Mouse (Mus musculus) adrenal gland, postnatal 14 days (tissue): Measurements from ENCODE around the gene Vcan. TPM values are rescaled to one million over a fixed set of nuclear protein-coding genes. Genes with fewer than 3 reads are reported as not detected.

Experiments
- DNase-seq: peaks from one replicate; pipeline ENCODE4 v3.0.0; 2021; ENCODE audit warnings: mixed read lengths
- total RNA-seq: library from RNA; stranded (reverse); gene quantifications from 2 replicates; pipeline ENCODE4 v1.2.3, GENCODE M21; 2021

The Vcan gene
- total RNA-seq, 1 experiment from 2014 or later = 6.1 TPM

DNA sequence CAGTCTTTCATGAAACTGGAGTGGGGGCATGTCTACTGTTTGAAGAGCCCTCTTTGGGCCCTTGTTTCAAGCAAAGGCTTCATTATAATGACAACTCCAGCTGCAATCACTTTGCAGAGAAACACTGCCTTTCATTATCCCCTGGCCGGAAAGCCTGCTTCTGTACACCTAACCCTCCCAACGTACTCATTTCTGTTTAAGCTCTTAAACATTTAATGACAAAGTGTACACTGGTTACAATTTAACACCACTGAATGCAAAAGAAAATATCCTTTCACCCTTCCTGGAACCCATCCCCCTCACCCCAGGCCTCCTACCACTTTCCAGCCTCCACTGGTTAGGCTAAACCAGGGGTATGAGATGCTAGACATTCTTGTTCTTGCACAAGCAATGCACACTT, 15.8 kb downstream of the Vcan start:
- DNase-seq = no peak

DNA sequence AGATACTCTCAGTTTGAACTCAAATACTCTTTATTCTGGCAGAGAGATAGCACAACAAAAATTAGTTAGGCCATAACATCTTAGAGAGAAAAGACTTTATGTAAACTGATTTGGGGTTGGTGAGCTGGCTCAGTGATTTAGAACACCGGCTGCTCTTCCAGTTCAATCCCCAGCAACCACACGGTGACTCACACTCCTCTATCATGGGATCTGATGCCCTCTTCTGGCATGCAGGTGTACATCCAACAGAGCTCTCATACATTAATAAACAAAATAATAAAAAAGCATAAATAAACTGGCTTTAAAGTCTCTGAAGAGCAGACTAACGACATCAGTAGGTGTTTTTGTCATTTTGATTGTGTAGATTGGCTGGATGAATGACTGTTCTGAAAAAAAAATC, 21.8 kb downstream of the Vcan start:
- DNase-seq = peak; percentile 18

DNA sequence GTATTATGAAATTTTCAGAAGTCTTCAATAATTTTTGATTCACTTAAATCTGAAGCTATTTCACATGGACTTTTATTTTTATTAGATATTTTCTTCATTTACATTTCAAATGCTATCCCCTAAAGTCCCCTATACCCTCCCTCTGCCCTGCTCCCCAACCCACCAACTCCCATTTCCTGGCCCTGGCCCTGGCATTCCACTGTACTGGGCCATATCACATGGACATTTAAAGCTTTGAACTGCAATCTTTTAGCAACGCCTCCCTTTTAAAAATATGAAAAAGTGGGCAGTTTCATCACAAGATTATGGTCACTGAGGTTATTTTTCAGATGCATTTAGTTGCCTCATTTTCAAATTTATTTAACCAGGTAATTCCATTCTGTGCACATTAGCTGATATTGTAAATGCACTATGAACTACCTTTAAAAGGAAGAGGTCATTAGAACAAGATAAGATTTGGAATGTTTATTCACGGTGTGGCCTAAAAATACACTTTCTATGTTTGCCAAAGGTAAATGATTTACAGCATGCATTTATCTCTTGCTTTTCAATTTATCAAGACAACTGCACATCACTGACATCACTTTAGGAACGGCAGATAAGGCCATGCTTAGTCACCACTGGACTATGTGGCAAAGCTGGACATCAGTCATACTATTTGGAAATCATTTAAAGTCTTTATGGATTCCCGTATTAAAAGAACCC, 32.7 kb downstream of the Vcan start:
- DNase-seq = no peak

DNA sequence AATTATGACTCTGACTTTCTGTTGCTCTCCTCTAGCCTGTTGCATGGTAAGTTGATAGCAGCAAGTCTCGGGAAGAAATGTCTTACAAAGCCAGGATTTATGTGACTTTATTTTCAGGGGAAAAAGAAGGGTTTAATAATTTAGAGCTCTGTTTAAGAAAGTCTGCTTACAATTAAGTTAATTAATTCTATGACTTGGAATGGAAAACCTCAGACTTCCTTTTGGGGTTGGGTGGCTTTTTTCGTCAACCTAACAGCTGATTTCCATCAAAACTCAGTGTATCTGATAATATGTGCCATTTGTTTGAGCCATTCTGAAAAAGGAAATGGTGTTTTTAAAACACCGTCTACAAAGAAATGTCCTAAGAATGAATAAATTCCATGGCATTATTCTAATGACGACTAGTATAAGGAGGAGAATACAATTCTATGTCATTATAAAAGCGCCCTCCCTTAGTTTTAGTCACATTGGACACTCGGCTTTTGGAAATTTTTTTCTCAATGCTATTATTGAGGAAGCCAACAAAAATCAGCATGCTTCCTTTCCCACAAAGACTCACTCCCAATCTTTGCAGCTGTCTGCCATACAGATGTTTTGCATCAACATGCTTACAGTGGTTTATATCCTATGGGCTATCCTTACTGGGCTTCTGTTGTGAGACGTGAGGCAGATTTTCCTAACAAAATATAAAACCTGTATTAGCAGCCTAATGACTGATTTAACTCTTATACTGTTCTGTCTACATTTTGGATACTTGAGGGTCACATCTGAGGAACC, 34.0 kb downstream of the Vcan start:
- DNase-seq = no peak

DNA sequence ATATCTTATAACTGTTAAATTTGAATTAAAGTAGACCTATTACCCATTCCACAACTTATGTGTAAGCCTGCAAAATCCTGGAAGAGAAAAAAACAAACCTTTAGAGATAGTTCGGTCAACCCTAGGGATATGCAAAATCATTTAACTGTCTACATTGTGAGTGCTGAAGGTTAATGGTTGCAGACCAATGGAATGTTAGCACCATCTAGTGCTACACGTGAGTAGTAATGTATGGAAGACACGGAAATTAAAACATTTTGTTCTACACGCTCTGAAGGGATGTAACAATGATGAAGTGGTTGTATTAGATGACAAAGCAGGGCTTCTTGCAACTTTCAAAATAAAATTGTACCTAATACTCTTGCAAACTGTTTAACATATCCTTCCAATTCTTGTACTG, 39.9 kb downstream of the Vcan start:
- DNase-seq = no peak

DNA sequence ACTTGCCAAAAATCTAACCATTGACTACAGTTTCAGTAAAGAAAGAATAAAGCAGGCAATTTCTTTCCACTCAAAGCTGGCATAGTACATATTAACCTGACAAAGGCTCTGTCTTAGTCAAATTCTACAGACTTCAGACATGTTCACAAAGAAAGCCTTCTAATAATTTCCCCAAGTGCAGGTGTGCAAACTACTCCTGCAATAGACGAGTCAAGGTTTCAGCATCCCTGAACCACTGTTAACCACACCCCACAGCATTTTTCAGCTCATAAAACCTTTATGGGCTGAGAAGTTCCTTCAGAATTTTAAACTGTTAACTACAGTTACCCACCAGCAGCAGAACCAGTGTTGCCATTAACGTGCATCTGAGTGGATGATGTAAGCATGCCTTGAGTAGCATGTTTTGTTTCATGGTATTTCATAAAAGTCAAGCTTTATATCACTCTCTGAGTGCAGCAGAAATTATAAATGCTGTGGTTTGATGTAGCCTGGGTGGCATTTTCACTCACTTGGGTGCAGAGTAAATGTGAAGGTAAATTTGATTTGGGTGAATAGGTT, 42.2 kb downstream of the Vcan start:
- no peak for DNase-seq

DNA sequence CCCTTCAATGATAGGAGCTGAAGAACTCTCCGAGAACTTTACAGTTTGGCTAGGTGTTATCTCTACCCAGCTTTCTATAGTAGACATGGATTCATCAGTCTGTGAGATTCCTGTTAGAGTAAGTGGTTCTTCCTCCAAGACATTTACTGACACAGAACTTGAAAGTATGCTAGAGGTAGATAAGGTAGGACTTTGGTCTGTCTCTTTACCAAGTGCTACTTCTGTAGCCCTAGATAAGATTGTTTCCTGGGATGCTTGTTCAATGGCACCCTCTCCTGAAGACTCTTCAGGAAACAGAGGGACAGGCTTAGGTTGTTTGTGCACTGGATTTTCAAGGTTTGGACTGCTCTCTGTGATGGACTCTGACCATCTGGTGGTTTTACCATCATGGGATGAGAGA, 49.7 kb downstream of the Vcan start:
- DNase-seq = no peak

DNA sequence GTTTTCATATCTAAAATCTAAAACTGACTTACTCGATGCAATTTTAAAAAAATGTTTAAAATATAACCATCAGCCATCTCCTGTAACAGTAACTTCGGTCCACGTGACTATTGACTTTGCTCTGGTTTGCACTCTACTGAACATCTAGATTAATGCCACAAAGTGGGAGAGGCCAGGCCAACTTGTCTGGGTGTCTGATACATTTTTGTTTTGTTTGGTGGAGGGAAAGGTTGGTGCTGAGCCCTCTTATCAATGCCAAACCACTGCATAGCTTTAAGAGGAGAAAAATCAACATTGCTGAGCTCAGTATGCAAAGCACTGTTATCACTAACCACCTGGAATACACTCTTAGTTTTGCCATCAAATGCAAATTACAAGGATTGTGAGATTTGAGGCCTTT, 58.8 kb downstream of the Vcan start:
- DNase-seq = no peak

DNA sequence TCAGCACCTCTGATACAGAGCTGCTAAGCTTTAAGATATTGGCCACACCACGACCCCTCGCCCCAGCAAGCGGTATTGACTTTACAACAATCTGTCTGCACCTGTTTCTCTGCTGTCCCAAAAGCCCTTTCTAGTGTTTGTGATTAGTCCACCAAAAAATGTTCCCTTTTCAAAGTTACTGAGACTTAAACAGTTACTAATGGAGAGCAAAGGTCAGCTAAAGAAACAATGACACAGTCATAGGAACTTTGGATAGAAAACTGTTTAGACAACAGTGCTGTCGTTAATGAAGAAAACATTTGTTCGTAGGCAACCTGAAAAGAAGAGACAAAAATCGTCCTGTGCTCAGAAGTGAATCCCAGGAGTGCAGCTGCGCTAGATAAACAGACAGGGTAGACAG, 60.1 kb downstream of the Vcan start:
- no peak for DNase-seq

DNA sequence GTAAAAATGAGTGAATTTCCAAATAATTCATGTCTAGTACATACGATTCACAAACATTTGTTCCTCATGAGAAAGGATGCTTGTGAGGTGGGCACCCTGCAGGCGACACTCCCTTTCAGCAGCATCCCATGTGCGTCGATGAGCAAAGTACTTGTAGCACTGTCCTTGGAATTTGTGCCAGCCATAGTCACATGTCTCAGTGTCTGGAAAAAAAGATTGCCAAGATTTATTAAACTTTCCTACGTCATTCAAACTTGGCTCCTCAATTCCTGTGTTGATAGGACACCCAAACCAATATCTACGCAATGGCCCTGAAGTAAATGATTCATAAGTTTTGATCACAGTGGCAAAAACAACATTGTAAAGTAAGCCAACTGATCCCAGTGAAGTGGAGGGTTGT, 62.6 kb downstream of the Vcan start:
- peak; percentile 53 for DNase-seq

DNA sequence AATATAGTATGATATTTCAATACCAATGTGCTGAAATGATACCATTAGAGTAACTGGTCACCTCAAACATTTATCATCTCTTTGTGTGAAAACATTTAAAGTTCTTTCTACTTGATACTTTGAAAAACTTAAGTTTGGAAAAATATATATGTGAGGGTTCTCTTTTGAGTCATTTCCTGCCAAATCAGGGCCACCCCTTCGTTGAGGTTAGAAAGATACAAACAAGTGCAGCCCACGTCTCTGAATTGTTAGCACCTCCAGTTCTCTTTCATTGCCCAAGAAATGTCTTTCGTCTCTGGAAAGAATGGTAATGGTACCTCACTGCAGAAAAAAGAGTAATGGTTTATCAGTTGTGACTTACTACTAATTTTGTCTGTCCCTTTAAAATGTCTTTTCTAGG, 71.8 kb downstream of the Vcan start:
- DNase-seq = no peak

DNA sequence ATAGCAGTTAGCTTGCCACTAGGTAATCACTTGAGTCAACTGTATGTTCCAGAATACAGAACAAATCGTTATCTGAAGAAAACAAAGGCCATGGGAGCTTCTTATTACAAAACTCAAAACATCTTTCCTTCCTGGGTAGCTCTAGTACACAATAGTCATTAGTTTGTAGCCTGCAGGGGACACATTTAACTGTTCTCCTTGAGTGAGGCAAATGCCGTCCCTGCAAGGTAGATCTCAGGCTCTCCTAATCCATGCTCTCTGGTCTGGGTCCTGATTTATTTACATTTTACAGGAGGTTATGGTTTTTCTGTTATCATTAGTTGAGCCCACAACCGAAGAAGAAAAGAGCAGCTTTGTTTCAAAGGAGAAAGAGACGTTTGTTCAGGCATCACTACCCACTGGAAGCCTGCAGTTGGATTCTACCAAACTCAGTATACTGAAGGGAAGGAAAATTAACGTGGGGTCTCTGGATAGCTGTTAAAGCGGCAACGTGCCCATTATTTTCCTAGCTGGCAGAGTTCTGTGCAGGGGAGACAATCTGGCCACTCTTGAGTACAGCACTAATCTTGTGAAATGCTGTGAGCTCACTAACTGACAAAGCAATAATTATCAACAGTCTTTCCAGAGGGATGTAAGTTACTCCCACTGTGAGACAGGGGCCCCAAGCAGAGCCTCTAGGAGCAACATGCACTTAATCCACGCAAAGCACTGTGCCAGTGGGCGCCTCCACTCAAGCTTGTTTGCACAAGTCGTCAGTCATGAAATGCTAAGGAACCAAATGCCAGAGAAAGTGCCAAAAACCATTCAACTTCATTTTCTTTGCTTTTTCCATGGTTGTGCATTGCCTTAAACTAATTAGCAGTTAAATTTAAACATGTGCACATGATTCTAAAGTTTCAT, 73.1 kb downstream of the Vcan start:
- DNase-seq = no peak

DNA sequence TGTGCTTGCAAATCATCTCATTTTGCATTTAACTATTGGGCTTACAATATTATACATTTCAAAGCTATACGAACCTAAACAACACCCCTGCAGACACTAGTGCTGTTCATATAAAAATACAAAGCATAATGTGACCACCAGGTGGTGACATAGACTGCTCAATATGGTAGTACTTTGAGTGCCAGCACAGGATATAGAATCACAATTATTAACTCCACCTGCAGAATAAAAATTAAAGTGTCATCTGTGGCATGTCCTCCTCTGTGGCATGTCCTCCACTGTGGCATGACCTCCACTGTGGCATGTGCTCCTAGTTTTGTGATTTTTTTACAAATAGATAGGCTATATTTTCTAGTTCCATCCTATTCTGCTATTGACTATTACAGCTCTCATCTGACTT, 74.2 kb downstream of the Vcan start:
- peak; percentile 16 for DNase-seq

DNA sequence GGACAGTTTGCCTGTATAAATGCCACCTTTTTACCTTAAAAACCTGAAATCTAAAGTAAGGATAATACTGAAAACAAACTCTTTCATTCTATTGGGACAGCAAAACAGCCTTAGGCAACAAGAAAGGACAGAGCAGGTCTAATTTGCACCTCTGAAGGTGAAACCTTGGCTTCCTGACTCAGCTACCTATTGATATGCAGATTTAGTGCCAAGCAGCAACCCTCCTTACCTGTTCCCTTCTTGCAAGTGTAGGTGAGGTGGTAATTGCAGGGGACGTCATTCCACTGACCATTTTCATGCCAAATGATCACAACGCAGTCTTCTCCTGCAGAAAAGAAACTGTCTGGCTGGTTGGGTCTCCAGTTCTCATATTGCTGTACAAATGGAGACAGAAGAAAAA, 80.6 kb downstream of the Vcan start:
- DNase-seq = no peak

DNA sequence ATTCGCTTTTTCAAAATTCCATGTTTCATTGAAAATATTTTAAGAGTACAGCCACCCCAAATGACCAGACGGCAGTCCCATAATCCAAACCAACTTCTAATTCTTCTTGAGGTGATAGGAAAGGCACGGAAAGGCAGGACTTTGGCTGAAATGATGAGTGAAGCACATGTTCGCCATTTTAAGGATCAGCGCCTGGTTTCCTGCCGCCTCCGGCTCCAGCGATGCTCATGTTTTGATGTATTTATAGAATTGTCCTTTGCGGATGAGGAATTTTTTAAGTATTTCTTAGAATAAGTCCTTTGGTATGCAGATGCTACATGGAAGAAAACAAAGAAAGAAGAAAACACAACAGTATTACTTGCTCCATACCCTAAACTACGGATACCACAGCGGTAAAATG, 85.3 kb downstream of the Vcan start:
- no peak for DNase-seq

DNA sequence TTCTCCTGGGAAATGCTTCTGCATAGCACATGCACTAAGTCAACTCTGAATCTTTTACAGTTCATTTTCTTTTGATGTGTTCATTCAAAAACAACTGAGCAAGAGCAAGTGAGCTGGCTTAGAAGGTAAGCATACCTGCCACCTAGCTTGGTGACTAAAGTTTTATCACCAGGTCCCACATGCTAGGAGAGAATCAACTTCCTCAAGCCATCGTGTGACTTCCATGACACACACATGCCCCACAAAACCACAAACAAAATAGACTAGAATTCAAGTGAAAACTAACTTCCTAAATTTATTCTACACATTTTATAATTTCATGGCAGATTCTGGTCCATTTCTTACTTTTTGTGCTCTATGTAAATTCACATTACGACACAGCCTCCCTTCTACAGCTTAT, 89.0 kb downstream of the Vcan start:
- DNase-seq = no peak

DNA sequence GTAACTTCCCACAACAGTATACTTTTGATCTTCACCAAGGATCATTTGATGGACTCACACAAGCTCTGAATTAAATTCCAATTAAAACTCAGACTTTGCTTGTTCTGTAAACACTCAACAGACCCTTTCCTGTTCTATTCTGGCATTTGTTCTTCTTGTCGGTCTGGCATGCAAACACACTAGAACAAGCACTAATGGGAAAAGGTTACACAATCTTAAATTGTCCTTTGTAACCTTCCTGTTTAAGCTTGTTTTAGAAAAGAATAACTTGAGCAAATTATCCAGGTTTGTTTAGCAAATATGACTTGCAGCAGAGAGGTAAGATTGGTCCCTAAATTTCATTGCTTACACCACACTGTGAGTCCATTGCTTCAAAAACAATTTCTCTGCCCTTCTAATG, 89.5 kb downstream of the Vcan start:
- DNase-seq = no peak

DNA sequence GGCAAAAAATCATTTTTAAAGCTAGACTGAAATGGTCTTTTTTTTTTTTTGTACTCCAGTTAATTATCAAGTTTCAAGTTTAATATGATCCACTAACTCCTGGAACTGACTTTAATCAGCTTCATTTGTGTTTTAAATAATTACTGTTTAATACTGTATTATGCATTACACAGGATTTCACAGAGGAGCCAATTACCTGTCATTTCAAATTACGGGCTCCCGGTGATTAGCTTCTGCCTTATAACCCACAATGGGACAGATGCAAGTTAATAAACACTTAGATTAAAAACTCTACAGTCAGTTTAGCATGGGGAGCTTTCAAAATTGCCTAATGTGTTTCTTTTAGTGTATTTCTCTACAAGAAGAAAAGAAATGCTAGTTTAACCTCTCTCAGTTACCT, 96.7 kb downstream of the Vcan start:
- no peak for DNase-seq

DNA sequence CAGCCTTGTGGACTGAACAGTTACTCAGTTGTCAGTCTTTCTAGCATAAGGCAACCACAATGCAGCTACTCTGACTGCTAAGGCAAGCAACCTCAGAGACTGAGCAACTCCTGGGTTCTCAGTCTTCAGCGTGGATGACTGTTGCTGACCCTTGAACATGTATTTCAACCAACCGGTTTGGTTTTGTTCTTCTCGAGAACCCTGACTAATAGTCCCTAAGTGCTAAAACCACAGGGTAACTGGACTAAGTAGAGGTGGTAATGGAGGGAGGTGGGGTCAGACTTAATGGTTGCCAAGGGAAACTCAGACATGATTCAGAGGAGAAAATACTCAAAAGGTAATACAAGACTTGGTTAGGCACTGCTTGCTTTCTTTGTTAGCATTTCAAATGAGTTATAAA, 105.3 kb downstream of the Vcan start:
- DNase-seq = no peak

DNA sequence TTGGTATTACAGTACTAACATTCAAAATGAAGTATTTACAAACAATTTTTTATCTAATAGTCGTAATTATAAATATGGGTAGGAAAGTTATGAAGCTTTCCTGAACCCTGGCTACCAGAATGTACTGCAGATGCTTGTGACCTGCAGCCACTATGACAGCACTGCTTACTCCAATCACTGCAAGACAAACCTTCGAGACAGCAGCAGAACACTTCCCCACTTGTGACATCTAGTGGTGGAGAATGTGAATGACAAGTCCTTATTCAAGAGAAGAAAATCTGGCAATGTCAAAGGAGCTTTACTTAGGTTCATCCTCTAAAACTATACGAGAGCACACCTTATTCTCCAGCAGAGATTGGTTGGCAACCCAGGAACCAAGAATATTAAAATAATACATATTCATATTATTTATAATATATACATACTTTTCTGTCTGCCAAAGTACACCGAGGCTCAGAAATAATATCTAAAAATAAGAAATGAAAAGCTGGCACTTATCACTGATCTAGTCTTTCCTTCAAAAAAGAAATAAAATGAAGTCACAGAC, 108.1 kb downstream of the Vcan start:
- DNase-seq = peak; percentile 15

DNA sequence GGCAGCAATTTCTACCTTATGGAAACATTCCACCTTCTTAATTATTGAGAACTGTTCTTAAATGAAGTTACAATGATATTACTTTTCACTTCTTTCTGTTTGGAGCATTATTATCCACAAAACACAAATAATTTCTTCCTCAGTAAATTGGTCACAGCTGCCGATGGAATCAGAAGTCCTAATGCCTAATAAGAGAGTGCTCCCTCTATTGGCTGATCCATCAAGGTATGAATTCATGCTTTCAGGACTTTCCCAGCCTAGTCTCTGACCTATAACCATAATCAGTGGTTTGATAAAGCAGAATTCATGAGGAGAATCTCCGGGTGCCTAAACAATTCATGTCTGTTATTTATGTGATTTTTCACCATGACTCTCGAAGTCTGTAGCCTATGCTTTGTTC, 123.2 kb downstream of the Vcan start:
- DNase-seq = no peak

DNA sequence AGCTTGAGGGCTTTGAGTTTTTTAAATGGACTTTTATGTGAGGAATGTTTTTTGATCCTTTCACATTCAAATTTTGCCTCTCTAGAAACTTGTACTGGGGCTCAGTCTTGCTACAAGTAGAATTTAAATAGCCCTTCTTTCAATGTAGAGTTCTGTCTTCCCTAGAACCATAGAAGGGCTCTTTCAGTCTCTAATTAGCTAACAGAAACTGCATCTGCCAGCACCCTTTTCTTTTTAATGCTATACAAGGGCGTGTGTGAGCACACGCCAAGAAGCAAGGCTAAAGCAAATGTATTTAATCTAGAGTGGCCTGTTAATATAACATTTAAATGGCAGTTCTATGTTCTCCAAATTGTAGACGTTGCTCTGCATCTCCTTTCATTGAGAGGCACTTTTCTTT, 134.9 kb downstream of the Vcan start:
- no peak for DNase-seq
